Mouse (Mus musculus) C2C12 (cell line): ENCODE measurements around the gene Hecw2. TPM values are rescaled to one million over a fixed set of nuclear protein-coding genes. Genes with fewer than 3 reads are reported as not detected.

ENCODE experiments used
- H3K27me3 ChIP-seq: one replicate; pipeline ENCODE4 v1.6.1; 2011; ENCODE audit not compliant: control insufficient read depth, insufficient read depth, insufficient read length
- H3K36me3 ChIP-seq: one replicate; pipeline ENCODE4 v1.6.1; 2011; ENCODE audit not compliant: control insufficient read depth, insufficient read depth
- H3K4me3 ChIP-seq: one replicate; pipeline ENCODE4 v1.5.1; 2011; ENCODE audit warnings: mild to moderate bottlenecking, control low read depth; ENCODE audit not compliant: poor library complexity, insufficient read depth, severe bottlenecking
- H3K79me2 ChIP-seq: one replicate; pipeline ENCODE4 v1.6.1; 2011; ENCODE audit not compliant: control insufficient read depth, insufficient read depth
- H3K79me3 ChIP-seq: one replicate; pipeline ENCODE4 v1.6.1; 2011; ENCODE audit warnings: low read depth, control low read depth
- H3ac ChIP-seq: one replicate; pipeline ENCODE3; 2011; ENCODE audit warnings: low read depth; ENCODE audit not compliant: control insufficient read depth, insufficient read length
- CEBPB ChIP-seq: IDR thresholded peaks from one replicate; pipeline ENCODE4 v1.6.1; 2011; ENCODE audit warnings: low read depth, mild to moderate bottlenecking, control low read depth, moderate library complexity
- CTCF ChIP-seq: IDR thresholded peaks from one replicate; pipeline ENCODE4 v1.5.1; 2011; ENCODE audit not compliant: control insufficient read depth, insufficient read depth, insufficient read length
- FOSL1 ChIP-seq: IDR thresholded peaks from one replicate; pipeline ENCODE4 v1.8.0; 2011; ENCODE audit warnings: mild to moderate bottlenecking, low read length; ENCODE audit not compliant: poor library complexity, insufficient read depth, severe bottlenecking
- MAX ChIP-seq: IDR thresholded peaks from one replicate; pipeline ENCODE4 v1.6.1; 2011; ENCODE audit warnings: mild to moderate bottlenecking, control low read depth
- MYOD1 ChIP-seq: IDR thresholded peaks from one replicate; pipeline ENCODE4 v1.6.1; 2011; ENCODE audit warnings: low read depth; ENCODE audit not compliant: control insufficient read depth, insufficient read length
- MYOG ChIP-seq: IDR thresholded peaks from one replicate; pipeline ENCODE4 v1.6.1; 2011; ENCODE audit not compliant: control insufficient read depth, insufficient read length; ENCODE audit errors: extremely low read depth
- USF1 ChIP-seq: IDR thresholded peaks from one replicate; pipeline ENCODE4 v1.6.1; 2011; ENCODE audit warnings: low read depth, mild to moderate bottlenecking, control low read depth, moderate library complexity
- polyA plus RNA-seq: library from polyadenylated mRNA; unstranded; fragments of >200 nt; fragmentation: generic; extraction: Trizol; gene quantifications from one replicate; pipeline ENCODE4 v1.2.1, GENCODE M21; 2012; ENCODE audit warnings: missing spikeins

The Hecw2 gene
- polyA plus RNA-seq, 1 experiment: 1.2 TPM

GRCm38 (mm10) chr1:54121071-54121730 lies 73.8 kb downstream of the Hecw2 start:
- no peaks in the 10 kb centered on the region for H3K36me3 ChIP-seq
- H3K27me3 ChIP-seq: no peaks in the 10 kb centered on the region
- no peak overlapping the region for H3ac ChIP-seq
- H3K79me2 ChIP-seq: no peaks in the 10 kb centered on the region
- H3K4me3 ChIP-seq: no peak overlapping the region
- no peaks in the 10 kb centered on the region for H3K79me3 ChIP-seq
- TF ChIP-seq CEBPB: no peak
- TF ChIP-seq MAX: no peak
- TF ChIP-seq FOSL1: no peak
- no peak for TF ChIP-seq CTCF
- no peak for TF ChIP-seq USF1
- TF ChIP-seq MYOD1: no peak
- TF ChIP-seq MYOG: no peak

- H3K79me2 ChIP-seq: no peaks in the 10 kb centered on the region
- H3K27me3 ChIP-seq: no peaks in the 10 kb centered on the region
- no peak for TF ChIP-seq CEBPB
- TF ChIP-seq MAX: no peak
- no peak for TF ChIP-seq FOSL1
- no peak for TF ChIP-seq MYOD1
- TF ChIP-seq USF1: no peak
- no peak for TF ChIP-seq MYOG
- TF ChIP-seq CTCF: no peak
- no peak overlapping the region for H3K4me3 ChIP-seq
- H3ac ChIP-seq: no peak overlapping the region
- no peaks in the 10 kb centered on the region for H3K36me3 ChIP-seq
- no peaks in the 10 kb centered on the region for H3K79me3 ChIP-seq
Measured at GRCm38 (mm10) chr1:54119638-54120320, 75.2 kb downstream of the Hecw2 start.

GRCm38 (mm10) chr1:54118342-54118973 lies 76.5 kb downstream of the Hecw2 start:
- no peak overlapping the region for H3K4me3 ChIP-seq
- H3ac ChIP-seq: no peak overlapping the region
- no peaks in the 10 kb centered on the region for H3K79me3 ChIP-seq
- H3K27me3 ChIP-seq: no peaks in the 10 kb centered on the region
- TF ChIP-seq MAX: no peak
- H3K36me3 ChIP-seq: no peaks in the 10 kb centered on the region
- H3K79me2 ChIP-seq: no peaks in the 10 kb centered on the region

GRCm38 (mm10) chr1:54110920-54111605 lies 83.9 kb downstream of the Hecw2 start:
- H3K4me3 ChIP-seq: no peak overlapping the region
- no peaks in the 10 kb centered on the region for H3K79me2 ChIP-seq
- TF ChIP-seq MYOG: no peak
- no peak for TF ChIP-seq MYOD1
- TF ChIP-seq CEBPB: no peak
- no peak for TF ChIP-seq FOSL1
- no peak for TF ChIP-seq MAX
- TF ChIP-seq CTCF: no peak
- H3K36me3 ChIP-seq: no peaks in the 10 kb centered on the region
- no peaks in the 10 kb centered on the region for H3K27me3 ChIP-seq
- no peaks in the 10 kb centered on the region for H3K79me3 ChIP-seq
- H3ac ChIP-seq: no peak overlapping the region

- Histone ChIP-seq H3K79me3 (no peaks in the 10 kb centered on the region), H3K79me2 (no peaks in the 10 kb centered on the region), H3K36me3 (no peaks in the 10 kb centered on the region), H3ac (no peak overlapping the region), H3K4me3 (no peak overlapping the region), H3K27me3 (no peaks in the 10 kb centered on the region)
- TF ChIP-seq MAX: no peak
- no peak for TF ChIP-seq FOSL1
- no peak for TF ChIP-seq CEBPB
- TF ChIP-seq CTCF: no peak
Measured at GRCm38 (mm10) chr1:54109255-54109654, 85.7 kb downstream of the Hecw2 start.
